Mouse (Mus musculus) small intestine, adult 2 months (tissue): ENCODE measurements around the gene Erp27. TPM values are rescaled to one million over a fixed set of nuclear protein-coding genes. Genes with fewer than 3 reads are reported as not detected.

Source experiments
- H3K27ac ChIP-seq: fragments of 200-500 bp; 2 replicates; pipeline ENCODE4 v1.5.1; 2012; ENCODE audit warnings: low read depth, low read length, control low read depth, inconsistent platforms; ENCODE audit not compliant: insufficient read depth
- H3K27me3 ChIP-seq: fragments of 200-500 bp; 2 replicates; pipeline ENCODE4 v1.6.1; 2012; ENCODE audit warnings: mild to moderate bottlenecking, moderate library complexity, low read length, inconsistent platforms; ENCODE audit not compliant: control insufficient read depth, insufficient read depth
- H3K36me3 ChIP-seq: fragments of 200-500 bp; 2 replicates; pipeline ENCODE4 v1.6.1; 2012; ENCODE audit warnings: mild to moderate bottlenecking, low read length, control low read depth, inconsistent platforms; ENCODE audit not compliant: control insufficient read depth, insufficient read depth
- H3K4me1 ChIP-seq: fragments of 200-500 bp; 2 replicates; pipeline ENCODE4 v1.6.1; 2012; ENCODE audit warnings: low read length, inconsistent platforms, mixed read lengths; ENCODE audit not compliant: control insufficient read depth, insufficient read depth, insufficient read length
- H3K4me3 ChIP-seq: fragments of 200-500 bp; 2 replicates; pipeline ENCODE4 v1.5.1; 2012; ENCODE audit warnings: low read depth, mild to moderate bottlenecking, control low read depth, inconsistent platforms, low read length, moderate library complexity
- CTCF ChIP-seq: fragments of 200-500 bp; IDR thresholded peaks from 2 replicates; pipeline ENCODE4 v1.5.1; 2012; ENCODE audit warnings: low read depth, mild to moderate bottlenecking, control low read depth, inconsistent platforms, low read length, moderate library complexity, mixed read lengths; ENCODE audit not compliant: insufficient replicate concordance, insufficient read length; ENCODE audit errors: extremely low read depth
- POLR2A ChIP-seq: fragments of 200-500 bp; IDR thresholded peaks from 2 replicates; pipeline ENCODE4 v1.6.1; 2012; ENCODE audit warnings: low read depth, mild to moderate bottlenecking, control low read depth, inconsistent platforms, low read length, moderate library complexity
- WGBS: fragments of 180-500 bp; shearing (Covaris S2); methylation state at CpG from one replicate; pipeline ENCODE4 v1.1.7; 2018; 5-methylcytosine and 5-hydroxymethylcytosine counted together
- polyA plus RNA-seq: library from polyadenylated mRNA; depleted of rRNA; stranded (reverse); fragments of >200 nt; gene quantifications from 2 replicates; pipeline ENCODE4 v1.2.3, GENCODE M21; 2012

Erp27 gene
- polyA plus RNA-seq, 1 experiment, result 0.28 TPM

GRCm38 (mm10) chr6:136883961-136884360 is 38.0 kb downstream of the Erp27 start:
- Histone ChIP-seq H3K4me1 (no peaks in the 10 kb centered on the region), H3K27ac (no peak overlapping the region), H3K27me3 (no peaks in the 10 kb centered on the region), H3K36me3 (no peaks in the 10 kb centered on the region), H3K4me3 (no peak overlapping the region)
- no peak for TF ChIP-seq POLR2A
- TF ChIP-seq CTCF, result no peak
- WGBS, result 89% methylated on average over 6 of the region's 6 CpGs

GRCm38 (mm10) chr6:136883431-136883915 is 38.5 kb downstream of the Erp27 start:
- Histone ChIP-seq H3K4me1 (no peaks in the 10 kb centered on the region), H3K36me3 (no peaks in the 10 kb centered on the region), H3K4me3 (no peak overlapping the region), H3K27ac (no peak overlapping the region), H3K27me3 (no peaks in the 10 kb centered on the region)
- TF ChIP-seq POLR2A (no peak), CTCF (no peak)
- WGBS, result 51% methylated on average over 3 of the region's 3 CpGs

DNA sequence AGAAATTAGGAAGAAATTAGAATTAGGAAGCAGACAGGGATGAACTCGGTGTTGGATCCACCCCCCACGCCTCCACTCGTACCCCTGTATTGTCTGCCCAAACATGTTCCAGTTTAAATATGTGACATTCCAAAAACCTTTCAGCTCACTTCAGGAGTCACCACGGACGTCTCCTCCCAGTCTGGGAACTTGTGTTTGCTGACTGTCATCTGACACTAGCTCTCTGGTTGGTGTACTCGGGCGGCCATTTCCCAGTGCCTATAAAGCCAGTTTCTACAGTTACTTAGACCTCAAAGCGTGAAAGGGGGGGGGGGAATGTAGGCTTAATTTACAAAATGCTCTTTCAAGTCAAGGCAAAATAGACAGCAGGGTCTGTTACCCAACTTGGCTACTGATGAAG is 40.3 kb downstream of the Erp27 start:
- Histone ChIP-seq H3K27ac (no peak overlapping the region), H3K4me1 (no peaks in the 10 kb centered on the region), H3K27me3 (no peaks in the 10 kb centered on the region), H3K36me3 (no peaks in the 10 kb centered on the region), H3K4me3 (no peak overlapping the region)
- TF ChIP-seq CTCF (no peak), POLR2A (no peak)
- 58% methylated on average over 8 of the region's 8 CpGs for WGBS

GRCm38 (mm10) chr6:136875670-136876069 is 46.3 kb downstream of the Erp27 start, which contains the start of gene Mgp:
Mgp (minus strand) TSS chr6:136875823.
- peak within 1 kb of the TSS; percentile 35; the same call in 1 of the 2 replicates for H3K4me3 ChIP-seq
- H3K27me3 ChIP-seq, result no peaks in the 10 kb centered on the region; the same call in 1 of the 2 replicates
- WGBS, result 57% methylated on average over 9 of the region's 9 CpGs
- 0 out of 2 replicates have a peak within 1 kb of the TSS, but pooled peaks have one; percentile 35 for H3K27ac ChIP-seq
- TF ChIP-seq CTCF (no peak), POLR2A (no peak)
- H3K36me3 ChIP-seq, result no peaks in the 10 kb centered on the region
- H3K4me1 ChIP-seq, result no peaks in the 10 kb centered on the region

DNA sequence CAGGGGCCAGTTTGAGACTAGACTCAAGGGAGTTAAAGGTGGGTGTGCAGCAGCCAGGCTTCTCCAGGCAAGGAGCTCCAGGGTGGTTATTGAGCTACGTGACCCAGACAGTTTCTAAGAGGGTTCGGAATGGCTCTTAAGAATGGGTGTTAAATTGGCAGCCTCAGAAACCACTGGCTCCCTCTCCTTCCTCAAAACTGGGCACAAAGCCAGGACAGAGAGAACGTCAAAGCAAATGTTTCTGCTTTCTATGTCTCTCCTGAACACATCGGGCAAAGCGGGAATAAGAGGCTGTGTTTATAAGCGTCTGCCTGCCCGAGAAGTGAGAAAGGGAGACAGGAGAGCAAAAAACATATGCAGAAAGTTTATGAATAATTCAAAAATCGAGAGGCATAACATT is 47.4 kb downstream of the Erp27 start:
- Histone ChIP-seq H3K4me3 (peak overlapping the region; percentile 26; the same call in 1 of the 2 replicates), H3K27ac (peak overlapping the region; percentile 35; the same call in 1 of the 2 replicates), H3K4me1 (no peaks in the 10 kb centered on the region), H3K36me3 (no peaks in the 10 kb centered on the region), H3K27me3 (no peaks in the 10 kb centered on the region; the same call in 1 of the 2 replicates)
- TF ChIP-seq CTCF (no peak), POLR2A (no peak)
- WGBS, result 56% methylated on average over 8 of the region's 8 CpGs

DNA sequence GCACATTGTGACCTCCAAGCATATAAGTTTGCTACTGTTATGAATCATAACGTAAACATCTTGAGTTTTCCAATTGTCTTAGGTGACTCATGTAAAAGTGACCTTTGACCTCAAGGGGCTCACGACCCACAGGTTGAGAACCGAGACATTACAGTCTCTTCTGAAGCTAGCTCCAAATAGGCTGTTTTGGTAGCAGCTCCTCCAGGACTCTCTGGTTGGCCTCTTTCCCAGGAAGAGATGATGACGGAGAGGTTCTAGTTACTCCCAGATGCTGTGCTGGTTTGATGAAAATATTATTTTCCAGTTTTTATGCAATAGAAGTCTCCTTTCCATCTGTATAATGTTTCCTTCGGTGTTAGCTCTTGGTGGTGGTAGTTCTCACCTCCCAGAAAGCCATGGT is 53.1 kb downstream of the Erp27 start:
- Histone ChIP-seq H3K4me3 (no peak overlapping the region), H3K27me3 (no peaks in the 10 kb centered on the region), H3K27ac (no peak overlapping the region), H3K4me1 (no peaks in the 10 kb centered on the region), H3K36me3 (no peaks in the 10 kb centered on the region)
- TF ChIP-seq CTCF, result no peak
- no peak for TF ChIP-seq POLR2A
- 47% methylated on average over 5 of the region's 5 CpGs for WGBS

DNA sequence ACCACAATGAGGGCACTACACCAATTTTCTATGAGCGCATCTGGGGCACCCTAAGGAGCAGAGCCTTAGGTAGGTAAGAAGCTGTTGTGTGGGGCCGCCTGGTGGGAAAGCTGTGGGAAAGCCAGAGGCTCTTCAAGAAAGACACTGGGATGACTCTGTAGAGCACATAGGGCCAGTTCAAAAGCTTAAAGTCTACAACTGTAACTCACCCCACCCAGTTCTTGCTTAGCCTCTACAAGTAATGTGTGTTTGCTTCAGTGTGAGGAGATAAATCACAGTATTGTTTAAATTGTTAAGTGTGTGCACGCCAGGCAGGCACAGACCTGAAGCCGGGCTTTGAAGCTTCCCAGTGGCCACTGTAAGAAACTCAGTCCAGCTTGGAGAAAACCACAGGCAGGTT is 55.8 kb downstream of the Erp27 start:
- 68% methylated on average over 4 of the region's 4 CpGs for WGBS
- H3K27me3 ChIP-seq, result no peaks in the 10 kb centered on the region
- H3K4me3 ChIP-seq, result no peak overlapping the region

DNA sequence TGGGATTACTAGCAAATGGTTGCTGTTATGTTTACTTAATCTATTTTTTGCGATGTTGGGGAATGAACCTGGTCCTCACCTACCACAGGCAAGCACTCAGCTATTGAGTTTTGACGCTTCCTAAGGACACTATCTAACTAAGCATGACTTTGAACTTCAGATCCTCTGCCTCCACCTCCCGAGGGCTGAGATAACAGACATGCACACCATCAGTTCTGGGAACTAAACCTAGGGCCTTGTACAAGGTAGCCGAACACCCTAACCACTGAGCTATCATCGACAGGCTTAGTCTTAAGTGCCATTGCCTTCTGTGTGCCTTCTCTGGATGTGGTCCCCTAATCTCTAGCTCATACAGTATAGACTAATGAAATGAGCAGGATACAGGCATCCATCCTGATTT is 56.6 kb downstream of the Erp27 start:
- TF ChIP-seq POLR2A (no peak), CTCF (no peak)
- Histone ChIP-seq H3K4me3 (no peak overlapping the region), H3K27me3 (no peaks in the 10 kb centered on the region), H3K4me1 (no peaks in the 10 kb centered on the region), H3K27ac (no peak overlapping the region), H3K36me3 (no peaks in the 10 kb centered on the region)
- WGBS, result 76% methylated on average over 5 of the region's 5 CpGs

More for the DNA sequence above, 55.8 kb downstream of the Erp27 start:
- TF ChIP-seq POLR2A (no peak), CTCF (no peak)
- H3K4me1 ChIP-seq, result no peaks in the 10 kb centered on the region
- no peaks in the 10 kb centered on the region for H3K36me3 ChIP-seq
- H3K27ac ChIP-seq, result no peak overlapping the region
